Mouse (Mus musculus): ENCODE measurements at regions not wholly inside any gene's neighbourhood (a gene's known extent, or its start where the extent isn't known, plus 50 kb on each side); places are given as distances from the start of the nearest gene placed in this dataset.

DNA sequence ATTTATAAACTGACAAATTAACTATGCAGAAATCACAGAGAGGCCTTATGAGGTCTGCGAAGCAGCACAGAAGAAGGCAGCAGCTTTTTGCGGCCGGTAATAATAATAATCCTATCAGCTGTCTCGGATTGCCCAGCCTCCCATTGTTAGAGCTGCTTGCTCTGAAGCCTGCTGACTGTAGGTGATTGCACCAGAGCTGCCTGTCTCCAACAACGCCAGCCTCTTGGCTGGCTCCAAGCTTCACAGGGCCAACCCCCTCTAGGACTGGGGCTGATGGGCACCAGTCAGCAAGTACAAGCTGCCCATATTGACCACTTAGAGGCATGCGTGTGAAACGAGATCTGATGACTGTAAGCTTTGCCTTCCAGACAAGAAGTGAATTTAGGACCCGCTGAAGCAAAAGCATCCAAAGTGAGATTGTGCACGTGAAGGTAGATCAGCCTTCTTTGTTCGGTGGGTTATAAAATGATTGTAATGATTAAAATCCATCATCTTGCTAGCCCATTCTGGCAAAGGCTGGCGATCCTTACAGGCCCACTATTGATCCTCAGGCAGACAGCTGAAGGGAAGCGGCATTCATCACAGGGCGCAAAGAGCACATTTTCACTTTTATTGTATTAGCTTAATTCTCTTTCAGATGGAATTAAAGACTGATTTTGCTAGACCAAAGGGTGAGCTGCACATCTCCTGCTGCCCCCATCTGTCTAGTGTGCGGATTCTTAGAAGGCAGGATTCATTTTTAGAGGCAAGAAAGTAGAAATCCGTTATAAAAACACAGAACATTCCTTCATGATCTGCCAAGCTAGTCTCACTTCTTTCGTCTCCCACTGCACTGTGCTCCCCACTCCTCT lies 503.2 kb upstream of the Smim15 start:
- DNase-seq (ENCODE audit: low spot score in 2 of 2): peak; percentile 7 to 18

DNA sequence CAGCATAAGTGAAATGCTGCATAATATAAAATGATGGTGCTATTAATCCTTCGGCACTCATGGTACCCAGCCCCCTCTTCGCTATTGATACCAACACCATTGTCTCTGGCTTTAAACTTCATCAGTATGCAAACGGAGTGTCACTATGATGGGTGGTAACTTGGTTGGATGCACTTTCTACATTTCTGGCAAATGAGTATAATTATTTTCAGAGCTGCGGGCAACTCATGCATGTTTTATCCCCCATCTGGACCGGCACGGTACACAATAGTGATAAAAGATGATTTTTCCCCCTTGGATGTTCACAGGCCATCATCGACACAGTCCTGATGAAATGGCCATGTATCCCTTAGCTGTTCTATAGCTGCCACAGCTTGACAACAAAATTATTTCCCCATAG lies 503.9 kb upstream of the Smim15 start:
- DNase-seq (ENCODE audit: low spot score in 2 of 2): no peak

DNA sequence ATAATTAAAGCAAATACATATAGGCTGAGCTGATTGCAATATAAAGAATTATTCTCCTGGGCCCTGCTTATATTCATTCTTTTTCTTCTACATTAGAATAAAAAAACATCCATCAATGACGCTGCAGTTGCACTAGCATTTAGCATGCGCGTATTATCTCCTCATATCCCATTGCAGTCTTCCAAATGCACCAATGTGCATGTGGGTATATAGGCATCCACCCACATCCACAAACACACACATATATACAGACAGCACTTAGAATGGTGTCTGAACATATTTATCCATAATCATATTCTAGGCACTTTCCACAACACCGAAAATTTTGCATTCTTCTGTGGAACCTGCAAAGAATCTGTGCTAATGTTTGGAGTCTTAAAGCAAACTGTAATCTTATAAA lies 504.4 kb upstream of the Smim15 start:
- DNase-seq (ENCODE audit: low spot score in 2 of 2): no peak

DNA sequence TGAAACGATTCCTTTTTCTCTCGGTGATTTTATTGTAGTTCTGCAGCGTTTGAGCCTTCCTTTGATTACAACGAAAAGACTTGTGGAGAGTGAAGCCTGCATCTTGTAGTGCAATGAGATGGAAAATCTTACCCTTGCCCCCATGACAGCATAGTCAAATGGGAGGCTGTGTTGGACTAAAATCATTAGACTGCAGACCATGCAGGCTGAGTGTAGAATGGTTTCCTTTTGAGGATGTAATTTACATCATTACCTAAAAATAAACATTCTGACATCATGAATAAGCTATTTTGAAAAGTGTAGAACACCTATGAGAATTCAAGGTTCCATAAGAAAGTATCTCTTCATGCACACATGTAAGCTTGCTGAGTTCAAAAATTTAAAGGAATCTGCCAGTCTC lies 504.9 kb upstream of the Smim15 start:
- no peak for DNase-seq (ENCODE audit: low spot score in 2 of 2)

DNA sequence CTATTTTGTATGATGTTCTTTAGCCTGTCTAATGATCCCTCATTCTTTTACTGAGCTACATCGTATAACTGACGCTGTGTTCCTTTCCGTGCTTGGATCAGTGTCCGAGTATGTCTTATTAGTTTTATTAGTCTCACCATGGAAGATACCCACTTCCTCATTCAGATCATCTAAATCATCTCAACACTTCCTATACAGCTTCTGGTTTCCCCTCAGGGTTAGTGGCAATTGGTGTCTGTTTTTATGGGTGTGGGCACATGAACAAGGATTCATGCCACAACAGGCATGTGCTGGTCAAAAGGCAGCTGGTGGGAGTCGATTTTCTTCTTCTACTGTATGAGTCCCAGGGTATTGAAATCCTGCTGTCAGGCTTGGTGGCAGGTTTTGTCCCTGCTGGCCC lies 509.0 kb upstream of the Smim15 start:
- no peak for DNase-seq (ENCODE audit: low spot score in 2 of 2)

DNA sequence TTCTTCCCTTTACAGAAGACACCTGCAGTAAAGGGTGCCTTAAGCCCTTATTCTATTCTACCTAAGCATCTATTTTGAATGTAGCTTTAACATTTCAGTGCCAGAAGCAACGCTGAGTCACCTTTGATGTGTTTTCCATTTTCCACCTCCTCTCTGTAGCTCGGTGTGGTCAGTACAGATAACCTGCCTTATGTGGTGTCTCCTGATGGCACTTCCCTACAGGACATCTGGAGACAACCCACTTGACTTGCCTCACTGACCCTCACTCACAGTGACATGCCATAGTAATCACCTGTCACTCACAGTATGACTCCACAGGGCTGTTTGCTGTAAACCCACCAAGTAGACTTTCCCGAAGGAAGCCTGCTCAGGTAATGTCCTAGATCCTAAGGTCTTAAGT lies 510.9 kb upstream of the Smim15 start:
- DNase-seq (ENCODE audit: low spot score in 2 of 2): no peak

DNA sequence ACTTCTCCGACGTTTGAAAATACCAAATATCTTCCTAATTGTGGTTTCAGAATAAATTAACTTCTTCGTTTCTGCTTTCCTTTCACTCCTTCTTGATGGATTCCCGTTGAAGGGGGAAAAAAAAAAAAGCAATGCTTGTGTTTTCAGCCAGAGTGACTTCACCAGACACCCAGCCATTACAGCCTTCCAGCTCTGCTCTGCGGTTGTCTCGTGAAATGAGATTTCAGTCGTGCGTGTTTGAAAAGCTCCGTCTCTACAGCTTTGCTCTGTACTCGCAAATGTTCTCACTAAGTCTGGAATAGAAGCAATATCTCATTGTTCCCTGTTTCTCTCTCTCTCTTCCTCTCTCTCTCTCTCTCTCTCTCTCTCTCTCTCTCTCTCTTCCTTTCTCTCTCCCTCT lies 509.6 kb upstream of the Kif2a start:
- DNase-seq (ENCODE audit: low spot score in 2 of 2): no peak

DNA sequence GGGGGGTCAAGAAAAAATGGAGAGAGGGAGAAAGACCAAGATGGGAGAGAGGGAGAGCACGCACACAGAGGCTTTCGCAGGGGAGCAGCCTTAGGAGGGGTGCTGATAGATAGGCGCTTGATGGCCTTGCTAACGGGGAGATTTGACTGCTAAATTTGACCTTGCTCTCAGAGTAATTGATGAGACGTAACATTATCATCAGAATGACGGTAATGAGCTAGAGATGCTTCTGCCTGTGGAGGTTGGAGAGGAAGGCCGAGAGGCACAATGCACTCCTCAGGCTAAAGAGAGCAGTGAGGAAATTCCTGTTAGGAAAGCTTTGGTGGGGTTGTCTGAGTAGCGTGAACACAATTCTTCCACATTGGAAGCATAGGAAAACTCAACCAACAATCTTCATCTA lies 509.1 kb upstream of the Kif2a start:
- DNase-seq (ENCODE audit: low spot score in 2 of 2): no peak

DNA sequence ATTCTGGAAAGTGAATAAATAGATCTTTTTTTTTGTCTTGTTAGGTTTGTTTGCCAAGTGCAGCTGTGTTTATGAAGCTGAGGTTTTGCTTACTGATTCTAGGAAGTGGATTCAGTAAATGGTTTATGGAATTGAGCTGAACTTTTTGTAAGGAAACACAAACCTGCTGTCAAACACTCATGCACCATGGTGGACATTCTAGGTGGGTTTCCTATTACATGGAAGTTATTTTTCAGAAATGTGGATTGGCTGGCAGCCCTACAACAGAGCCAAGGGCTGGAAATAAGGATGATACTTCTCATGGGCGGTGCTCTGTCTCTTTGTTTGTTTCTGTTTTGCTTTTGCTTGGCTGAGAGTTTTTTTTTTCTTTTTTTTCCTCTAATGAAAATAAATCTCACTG lies 508.5 kb upstream of the Kif2a start:
- no peak for DNase-seq (ENCODE audit: low spot score in 2 of 2)

DNA sequence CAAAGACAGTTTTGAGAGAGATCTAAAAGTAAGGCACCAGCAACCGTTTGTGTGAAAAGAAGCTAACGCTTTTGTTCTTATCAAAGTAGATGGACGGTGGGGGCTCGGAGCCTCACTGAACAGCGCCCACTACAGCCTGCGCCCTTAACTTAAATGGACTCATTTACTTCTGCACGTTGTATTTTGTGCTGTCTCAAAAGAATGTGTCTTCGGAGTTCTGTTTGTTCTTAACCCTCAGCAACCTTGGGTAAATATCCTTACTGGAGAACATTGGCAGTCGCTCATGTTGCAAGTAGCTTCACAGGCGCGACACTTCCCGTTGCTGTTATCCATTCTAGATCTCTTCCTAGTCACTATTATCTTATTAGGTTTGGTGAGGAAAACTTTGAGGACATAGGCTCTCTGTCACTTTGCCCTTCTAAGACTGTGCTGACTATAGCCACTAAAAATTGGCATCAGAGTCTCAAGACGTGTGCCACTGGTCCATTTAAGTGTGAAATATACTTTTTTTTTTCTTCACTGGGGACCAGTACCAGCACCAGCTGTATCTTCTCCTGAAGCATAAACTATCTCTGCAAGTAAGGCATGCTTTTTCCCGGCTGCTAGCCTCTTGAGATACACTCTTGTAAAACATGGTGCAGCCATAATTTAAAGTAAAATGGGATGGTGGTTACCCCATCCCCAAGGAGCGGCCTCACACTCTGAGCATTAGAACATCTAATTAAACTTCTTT lies 507.0 kb upstream of the Kif2a start:
- no peak for DNase-seq (ENCODE audit: low spot score in 2 of 2)

DNA sequence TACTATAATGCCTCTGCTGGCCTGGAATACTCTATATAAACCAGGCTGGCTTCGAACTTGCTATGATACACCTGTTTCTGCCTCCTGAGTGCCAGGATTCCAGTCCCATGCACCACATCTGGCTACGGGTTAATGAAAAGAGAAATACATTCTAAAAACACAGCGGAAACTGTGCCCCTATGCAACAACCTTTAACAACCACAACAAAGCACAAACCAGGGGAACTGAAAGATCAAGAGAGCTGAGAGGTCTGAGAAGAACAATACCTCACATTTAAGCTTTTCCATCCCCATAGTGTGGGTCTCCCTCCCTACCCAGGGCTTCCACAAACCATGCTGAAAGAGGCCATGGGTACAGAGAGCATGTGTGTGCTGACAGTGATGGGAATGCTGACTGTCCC lies 501.0 kb upstream of the Kif2a start:
- no peak for DNase-seq (ENCODE audit: low spot score in 2 of 2)

DNA sequence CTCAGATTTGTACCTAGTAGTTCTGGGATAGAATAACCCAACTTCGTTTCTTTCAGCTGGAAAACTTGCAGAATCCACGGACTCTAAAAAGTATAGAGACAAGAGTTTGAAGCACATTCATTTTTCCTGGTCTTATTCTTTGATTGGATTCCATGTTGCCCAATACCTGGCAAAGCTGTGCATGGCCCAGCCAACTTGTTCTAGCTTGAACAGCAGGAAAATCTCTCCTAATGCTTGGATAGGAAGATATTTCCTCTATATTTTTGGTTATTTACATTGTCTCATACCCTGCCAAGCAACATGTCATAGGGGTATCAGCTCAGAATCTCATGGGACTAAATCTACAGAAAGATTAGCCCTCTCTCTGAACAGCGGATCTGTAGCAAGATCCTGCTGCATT lies 492.3 kb upstream of the Kif2a start:
- no peak for DNase-seq (ENCODE audit: low spot score in 2 of 2)

DNA sequence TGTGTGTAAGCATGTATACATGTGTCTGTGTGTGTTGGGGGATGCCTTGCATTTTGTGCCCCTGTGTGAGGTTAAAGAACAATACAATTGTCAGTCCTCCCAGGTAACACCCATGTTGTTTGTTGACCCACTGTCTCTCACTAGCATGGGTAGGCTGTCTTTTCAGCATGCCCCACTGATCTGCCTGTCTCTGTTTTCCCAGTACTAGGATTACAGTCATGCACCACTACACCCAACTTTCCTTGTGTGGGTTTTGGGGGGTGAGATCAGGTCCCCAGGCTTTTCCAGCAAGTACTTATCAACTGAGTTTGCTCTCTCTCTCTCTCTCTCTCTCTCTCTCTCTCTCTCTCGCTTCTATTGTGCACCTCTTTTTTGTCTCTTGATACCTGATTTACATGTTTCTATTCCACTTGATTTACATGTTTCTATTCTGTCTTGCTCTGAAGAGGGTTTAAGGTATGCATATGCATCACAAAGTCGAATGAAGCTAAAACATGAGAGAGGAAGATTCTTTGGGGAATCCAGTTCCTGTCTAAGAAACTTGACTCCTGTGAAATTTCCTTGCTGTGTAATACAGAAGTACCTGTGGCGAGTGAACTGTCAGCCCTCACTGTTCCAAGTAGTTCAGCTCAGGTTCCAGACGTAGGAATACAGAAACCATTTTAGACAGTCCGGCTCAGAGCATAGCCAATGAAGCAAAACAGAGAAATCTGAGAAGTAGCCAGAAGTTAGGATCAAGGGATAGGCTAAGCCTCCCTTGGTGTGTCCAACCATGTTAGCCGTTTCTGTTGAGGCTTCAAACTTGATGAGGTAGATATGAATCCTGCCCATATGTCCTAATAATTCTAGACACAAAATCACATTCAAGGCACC lies 491.6 kb upstream of the Kif2a start:
- DNase-seq (ENCODE audit: low spot score in 2 of 2): no peak

DNA sequence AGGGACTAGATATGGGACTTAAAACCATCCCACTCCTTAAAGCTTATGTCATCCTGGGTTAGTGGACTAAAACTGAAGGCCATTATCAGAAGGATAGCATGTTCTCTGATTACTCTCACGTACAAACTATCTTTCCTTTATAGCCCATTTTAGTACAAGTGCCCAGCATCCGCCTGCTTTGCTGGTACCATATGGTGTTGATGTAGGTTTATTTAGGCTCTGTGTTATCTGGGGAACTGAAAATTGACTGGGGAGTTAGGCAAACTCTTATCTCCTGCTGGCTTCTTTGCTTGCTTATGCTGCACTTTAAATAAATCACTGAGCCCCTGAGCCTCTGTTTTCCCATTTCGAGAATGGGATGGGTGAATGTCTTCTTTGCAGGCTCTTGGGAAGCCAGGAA lies 485.4 kb upstream of the Kif2a start:
- no peak for DNase-seq (ENCODE audit: low spot score in 2 of 2)

DNA sequence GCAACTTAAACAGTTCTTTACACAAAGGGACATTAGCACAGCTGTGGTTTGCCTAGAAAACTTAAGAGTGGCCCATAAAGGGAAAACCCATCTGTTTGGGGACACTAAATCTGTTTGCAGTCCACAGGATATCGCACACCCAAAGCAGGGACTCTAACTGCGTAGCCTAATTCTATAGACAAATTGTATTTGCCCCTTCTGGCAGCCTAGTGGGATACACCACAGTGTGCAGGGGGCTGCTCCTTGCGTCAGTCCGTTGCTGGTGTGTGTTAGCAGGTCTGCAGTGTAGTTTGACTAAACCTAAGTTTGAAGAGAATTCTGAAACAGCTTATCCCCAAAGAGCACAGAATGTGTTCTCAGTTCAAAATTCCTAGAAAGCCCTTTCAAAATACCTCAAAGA lies 484.9 kb upstream of the Kif2a start:
- DNase-seq (ENCODE audit: low spot score in 2 of 2): no peak

DNA sequence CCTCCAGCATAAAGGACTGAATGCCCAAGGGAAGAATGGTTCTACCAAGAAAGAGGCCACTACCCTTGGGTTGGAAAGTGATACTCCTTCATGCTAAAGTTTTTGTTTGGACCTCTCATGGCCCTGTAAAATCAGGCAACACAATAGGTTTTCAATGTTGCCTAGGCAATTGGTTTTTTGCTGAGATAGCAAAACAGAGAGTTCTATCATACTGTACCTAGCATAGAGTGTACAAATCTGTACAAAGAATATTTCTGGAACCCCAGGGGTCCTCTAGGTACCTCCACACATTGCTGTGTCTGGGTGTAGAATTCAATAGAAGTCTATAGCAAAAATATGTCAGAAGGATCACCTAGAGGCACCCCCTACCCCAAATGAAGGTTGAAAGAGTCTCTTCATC lies 483.4 kb upstream of the Kif2a start:
- no peak for DNase-seq (ENCODE audit: low spot score in 2 of 2)

DNA sequence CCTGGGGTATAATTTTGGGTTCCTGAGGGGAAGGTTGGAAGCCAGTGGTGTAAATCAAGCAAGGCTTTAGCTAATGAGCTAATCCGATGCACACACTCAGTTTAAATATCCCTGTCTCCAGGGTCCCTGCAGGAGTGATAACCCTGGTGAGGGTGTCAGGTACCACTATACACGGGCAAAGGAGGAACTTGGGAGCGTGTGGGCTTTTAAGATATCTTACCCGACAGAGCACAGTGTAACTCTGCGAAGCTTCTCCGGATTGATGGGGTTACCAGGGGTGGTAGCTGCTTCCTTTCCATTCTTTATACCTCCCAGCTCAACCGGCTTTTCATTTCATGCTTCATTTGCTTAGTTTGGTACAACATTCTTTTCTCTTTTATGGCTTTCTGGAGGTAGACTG lies 480.3 kb upstream of the Kif2a start:
- DNase-seq (ENCODE audit: low spot score in 2 of 2): no peak

DNA sequence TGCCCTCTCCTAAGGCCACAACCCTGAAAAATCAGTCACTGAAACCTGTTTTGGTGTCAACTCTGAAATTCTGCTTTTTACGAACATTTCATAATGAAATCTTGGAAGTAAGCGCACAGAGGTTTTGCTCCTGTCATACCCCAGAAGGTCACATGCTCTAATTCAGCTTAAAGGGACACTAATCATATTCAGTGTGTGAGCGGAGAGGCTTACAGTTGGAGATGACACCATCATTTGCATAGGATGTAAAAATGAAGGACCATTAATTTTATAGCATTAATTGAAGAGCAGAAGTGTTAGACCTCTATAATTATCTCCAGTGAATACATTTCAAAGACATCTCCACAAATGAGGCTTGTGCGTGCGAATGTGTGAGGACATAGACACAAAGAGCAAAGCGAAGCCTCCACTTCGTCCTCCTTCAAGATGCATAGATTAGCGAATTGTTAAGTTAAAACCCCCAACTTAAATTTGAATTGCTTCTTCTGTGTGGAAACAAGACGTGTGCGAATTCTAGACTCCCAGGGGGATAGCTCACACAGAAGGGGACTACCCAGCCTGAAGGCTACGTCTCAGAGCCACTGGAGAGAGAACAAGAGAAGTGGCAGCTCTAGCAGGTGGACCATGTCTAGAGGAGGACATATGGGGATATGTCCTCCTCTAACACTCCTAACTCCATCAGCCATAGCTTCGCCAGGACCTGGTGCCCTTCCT lies 479.0 kb upstream of the Kif2a start:
- DNase-seq (ENCODE audit: low spot score in 2 of 2): no peak

DNA sequence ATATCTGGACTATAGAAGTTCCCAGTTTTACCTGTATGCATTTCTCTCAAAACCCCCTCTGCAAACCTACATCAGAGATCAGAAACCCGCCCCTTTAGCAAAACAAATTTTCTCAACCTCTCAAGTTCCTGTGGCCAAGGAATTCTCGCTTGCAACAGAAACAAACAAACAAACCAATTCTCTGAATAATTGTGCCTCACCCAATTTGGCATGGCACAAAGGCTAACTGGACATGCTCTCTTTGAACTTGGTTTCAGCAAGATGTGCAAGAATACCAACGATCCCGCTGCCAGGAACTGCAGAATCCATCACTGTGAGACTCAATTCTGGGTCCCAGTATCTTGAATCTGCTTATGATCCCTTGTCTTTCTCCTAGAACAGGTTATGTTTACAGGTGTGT lies 477.4 kb upstream of the Kif2a start:
- DNase-seq (ENCODE audit: low spot score in 2 of 2): no peak

DNA sequence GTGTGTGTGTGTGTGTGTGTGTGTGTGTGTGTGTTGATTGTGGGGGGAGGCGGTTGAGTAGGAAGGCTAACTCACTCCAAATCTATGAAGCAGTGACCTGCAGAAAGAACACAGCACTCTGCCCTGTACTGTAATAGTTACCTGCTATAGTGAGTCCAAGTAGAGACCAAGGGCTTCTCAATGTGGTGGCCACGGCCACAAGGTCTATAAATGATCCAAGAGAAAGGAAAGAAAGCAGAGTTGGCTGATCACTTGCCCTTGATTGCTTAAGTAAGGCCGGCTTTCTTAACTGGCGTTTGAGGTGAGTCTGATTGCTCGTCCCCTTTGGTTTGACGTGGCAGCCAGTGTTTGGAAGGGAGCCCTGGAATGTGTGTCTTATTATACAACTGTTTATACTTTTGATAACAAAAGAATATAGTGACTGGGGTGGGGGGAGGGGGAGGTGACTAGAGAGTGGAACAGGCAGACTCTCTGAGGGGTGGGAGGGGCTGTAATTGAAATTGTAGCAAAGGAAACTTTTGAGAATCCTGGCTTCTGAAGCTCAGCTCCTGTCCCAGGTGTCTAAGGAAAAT lies 473.3 kb upstream of the Kif2a start:
- no peak for DNase-seq (ENCODE audit: low spot score in 2 of 2)

DNA sequence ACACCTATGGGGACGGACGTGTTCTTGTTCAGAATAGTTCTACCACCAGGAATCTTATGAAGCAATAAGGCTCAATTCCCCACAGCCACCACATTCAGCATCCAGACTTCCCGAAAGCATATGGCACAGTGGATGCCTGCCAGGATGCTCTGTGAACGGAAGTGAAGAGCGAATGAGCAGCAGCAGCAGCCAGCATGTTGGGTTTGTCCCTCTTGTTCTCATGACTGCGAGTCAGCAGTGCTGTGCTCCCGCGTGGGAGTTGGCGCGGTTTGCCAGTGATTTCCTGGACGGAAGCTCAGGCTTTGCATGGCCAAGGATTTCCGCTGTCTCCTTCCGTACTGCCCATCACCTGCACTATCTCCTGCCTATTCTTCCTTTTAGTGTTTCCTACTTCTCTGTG lies 471.8 kb upstream of the Kif2a start:
- peak; percentile 78 to 86 for DNase-seq (ENCODE audit: low spot score in 2 of 2)
